Mouse (Mus musculus): ENCODE measurements at regions not wholly inside any gene's neighbourhood (a gene's known extent, or its start where the extent isn't known, plus 50 kb on each side); places are given as distances from the start of the nearest gene placed in this dataset.
"Not testable (repeated sequence)": the region's sequence is repeated elsewhere in the genome, so short reads cannot be mapped to it uniquely, and the experiment has no call there.

DNA sequence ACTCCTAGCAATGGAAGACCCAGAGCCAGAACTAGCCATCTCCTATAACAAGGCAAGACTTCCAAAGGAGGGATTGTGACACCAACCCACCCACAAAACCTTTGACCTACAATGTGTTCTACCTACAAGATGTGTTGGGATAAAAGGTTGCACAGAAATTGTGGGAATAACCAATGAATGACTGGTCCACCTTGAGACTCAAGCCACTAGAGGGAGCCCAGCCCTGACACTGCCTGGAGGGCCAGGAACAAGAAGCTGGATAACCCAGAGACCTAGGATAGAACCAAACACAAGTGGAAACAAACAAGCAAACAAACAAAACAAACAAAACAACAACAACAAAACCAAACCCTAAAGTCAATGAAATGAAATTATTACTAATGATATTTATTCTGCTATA is 288.8 kb downstream of the Dchs2 start:
- DNase-seq: no peak

- DNase-seq: no peak
Measured at GRCm38 (mm10) chr3:83424267-83424666, 296.5 kb downstream of the Dchs2 start.

DNA sequence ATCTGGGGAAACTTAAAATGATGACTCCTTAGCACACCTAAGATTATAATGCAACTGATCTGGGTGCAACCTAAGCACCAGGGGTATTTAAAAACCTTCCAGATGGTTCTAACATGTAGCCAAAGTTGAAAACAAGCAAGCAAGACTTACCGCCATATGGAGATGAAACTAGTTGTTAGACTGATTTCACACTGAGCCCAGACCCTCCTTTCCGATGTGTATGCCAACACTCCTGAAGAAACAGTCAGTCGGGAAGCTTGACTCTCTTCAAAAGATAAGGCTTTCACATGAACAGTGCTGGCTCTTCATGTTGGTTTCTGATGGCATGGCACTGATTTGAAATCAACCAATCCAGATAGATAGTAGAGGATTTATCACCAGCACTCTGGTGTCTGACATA is 301.6 kb downstream of the Dchs2 start:
- DNase-seq: no peak

DNA sequence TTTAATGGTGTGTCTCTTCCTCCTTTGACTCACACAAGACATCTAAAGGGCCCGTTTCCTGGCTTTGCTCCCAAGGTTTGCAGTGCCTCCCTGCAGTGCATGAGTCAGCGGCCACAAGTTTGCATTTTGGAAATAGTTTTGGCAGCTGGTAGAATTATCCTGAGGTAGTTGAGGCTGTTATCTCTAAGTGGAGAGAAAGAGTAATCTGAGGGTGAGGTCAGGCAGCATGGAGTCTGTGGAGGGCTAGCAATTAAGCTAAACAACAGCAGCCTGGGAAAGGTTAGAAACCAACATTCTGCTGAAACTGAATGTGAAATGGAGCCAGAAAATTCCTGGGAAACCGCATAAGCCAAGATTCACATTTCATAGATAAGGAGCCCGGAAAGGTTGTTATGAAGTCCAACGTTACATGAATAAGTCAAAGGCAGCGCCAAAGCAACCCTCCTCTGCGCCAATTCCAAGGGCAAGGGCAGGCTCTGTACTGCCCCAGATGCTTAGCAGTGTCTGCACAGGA is 318.5 kb downstream of the Dchs2 start:
- DNase-seq: peak; percentile 4

- DNase-seq: no peak
Measured at GRCm38 (mm10) chr3:83450662-83451061, 315.5 kb upstream of the Sfrp2 start.

GRCm38 (mm10) chr3:83451317-83451716 is 314.8 kb upstream of the Sfrp2 start:
- DNase-seq: no peak

DNA sequence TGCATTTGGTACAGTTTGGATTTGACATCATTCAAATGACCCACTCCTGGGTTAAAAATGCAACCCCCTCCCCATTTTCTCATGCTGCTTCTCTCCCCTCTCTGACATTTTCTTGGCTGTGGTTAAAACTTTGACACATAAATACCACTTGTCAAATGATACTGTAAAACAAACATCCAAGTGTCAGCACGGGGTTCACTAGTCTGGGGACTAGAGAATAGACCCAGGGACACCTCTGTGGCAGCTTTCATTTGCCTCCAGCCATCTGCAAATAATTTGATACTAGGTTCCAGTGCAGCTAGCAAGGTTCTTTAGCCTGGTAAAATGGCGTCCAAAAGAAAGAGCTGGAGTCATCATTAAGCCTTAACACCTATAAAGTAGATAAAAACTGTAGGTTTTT is 312.7 kb upstream of the Sfrp2 start:
- no peak for DNase-seq

DNA sequence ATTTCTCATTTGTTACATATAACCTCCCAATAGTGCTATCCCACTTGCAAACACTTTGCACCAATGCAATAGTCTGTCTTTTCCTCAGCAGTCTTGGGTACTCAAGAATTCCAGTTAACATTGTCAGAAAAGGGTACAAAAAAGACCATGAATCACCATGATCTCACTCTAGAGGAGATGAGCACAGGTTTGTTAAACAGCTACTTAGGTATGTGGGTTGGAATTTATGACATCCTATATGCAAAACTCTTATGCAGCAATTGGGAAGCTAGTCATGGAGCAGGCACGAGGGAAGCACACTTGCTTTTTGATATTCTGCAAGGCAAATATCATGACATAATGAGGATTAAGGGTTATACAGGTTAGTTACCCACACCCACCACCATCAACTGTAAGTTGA is 307.7 kb upstream of the Sfrp2 start:
- no peak for DNase-seq

- no peak for DNase-seq
Measured at GRCm38 (mm10) chr3:83479251-83479650, 286.9 kb upstream of the Sfrp2 start.

DNA sequence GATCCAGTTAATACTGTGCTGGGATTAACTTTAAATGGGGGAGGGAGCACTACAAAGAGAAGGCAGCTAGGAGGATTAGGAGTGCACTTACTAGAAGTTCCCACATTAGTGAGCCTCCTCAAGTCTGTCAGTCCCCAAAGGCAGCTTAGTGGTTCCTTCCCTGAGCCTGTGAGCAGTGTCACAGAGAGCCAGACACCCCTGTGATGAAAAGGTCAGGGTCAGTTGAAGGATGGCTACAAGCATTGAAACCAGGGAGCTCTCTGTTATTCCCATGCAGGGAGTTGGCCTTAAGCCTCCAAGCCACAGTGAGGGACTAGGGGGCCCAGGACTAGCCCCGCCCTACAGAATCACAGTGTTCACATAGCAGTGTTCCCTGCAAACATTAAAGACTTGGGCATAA is 285.9 kb upstream of the Sfrp2 start:
- no peak for DNase-seq

GRCm38 (mm10) chr3:83486192-83486716 is 279.9 kb upstream of the Sfrp2 start:
- DNase-seq: no peak

GRCm38 (mm10) chr3:83495584-83495983 is 270.5 kb upstream of the Sfrp2 start:
- DNase-seq: no peak

- no peak for DNase-seq
Measured at GRCm38 (mm10) chr3:83503901-83504300, 262.2 kb upstream of the Sfrp2 start.

- no peak for DNase-seq
Measured at GRCm38 (mm10) chr3:83516614-83517013, 249.5 kb upstream of the Sfrp2 start.

- peak; percentile 9 for DNase-seq
Measured at GRCm38 (mm10) chr3:83517914-83518635, 248.0 kb upstream of the Sfrp2 start.

DNA sequence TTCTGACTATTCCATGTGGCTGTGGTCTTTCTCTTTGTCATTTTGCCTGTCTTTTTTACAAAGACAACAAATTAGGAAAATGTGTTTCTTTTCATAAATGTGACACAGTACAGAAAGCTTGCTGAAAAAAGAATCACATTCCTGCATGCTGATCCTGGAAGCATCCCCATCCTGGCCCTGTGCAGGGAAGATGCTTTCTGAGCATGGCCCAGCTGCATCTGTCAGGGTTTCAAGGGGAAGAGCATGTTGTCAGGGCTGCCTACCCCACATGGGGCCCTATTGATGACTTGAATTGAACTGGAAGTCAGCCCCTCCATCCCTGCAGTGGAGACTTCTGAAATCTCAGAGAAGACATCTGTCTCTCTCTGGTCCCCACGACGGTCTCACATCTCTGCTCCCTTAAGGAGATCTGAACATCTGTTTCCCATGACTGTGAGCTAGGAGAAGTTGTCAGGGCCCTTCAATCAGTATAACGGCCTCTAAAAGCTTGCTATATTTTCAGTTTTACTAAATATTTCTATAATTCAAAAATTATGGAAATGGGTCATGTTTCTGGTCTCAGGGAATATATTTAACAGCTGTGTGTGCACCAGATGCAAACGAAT is 235.8 kb upstream of the Sfrp2 start:
- DNase-seq: no peak

DNA sequence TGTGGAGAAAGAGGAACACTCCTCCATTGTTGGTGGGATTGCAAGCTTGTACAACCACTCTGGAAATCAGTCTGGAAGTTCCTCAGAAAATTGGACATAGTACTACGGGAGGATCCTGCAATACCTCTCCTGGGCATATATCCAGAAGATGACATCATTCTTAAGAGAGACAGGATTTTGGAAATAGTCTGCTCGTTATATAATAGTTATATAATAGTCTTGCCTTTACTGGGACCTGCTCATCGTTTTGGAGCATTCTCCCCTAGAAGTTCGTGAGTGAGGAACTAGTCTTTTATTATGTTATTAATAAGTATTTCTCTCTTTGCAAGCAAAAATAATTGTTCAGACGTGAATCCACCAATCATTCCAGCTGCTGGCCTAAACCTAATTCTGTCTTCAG is 229.5 kb upstream of the Sfrp2 start:
- not testable (repeated sequence) for DNase-seq

- DNase-seq: no peak
Measured at GRCm38 (mm10) chr3:83537231-83537630, 228.9 kb upstream of the Sfrp2 start.

GRCm38 (mm10) chr3:83537711-83538110 is 228.4 kb upstream of the Sfrp2 start:
- no peak for DNase-seq

DNA sequence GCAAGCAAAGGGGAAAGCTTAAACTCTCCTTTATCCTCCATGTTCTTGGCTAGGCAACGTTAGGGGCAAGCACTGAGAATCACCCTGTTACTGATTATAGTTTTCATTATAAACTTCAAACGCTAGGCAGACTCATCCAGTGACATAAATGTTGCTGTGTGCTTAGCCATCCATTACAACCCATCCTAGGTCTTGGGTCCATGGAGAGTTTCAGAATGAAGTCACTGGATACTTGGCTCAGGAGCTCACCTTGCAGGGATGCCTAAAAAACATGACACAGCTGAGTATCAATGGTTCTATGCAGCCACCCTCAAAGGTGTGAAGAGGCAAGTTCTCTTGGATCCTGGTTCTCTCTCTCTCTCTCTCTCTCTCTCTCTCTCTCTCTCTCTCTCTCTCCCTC is 227.2 kb upstream of the Sfrp2 start:
- DNase-seq: no peak

- DNase-seq: no peak
Measured at GRCm38 (mm10) chr3:83540997-83541932, 224.9 kb upstream of the Sfrp2 start.

GRCm38 (mm10) chr3:83552516-83553139 is 213.5 kb upstream of the Sfrp2 start:
- DNase-seq: no peak

- no peak for DNase-seq
Measured at GRCm38 (mm10) chr3:83553858-83554257, 212.3 kb upstream of the Sfrp2 start.

All from right cerebral cortex, postnatal 14 days (tissue).